Mouse (Mus musculus): ENCODE results near the gene Zmiz1.

DNA sequence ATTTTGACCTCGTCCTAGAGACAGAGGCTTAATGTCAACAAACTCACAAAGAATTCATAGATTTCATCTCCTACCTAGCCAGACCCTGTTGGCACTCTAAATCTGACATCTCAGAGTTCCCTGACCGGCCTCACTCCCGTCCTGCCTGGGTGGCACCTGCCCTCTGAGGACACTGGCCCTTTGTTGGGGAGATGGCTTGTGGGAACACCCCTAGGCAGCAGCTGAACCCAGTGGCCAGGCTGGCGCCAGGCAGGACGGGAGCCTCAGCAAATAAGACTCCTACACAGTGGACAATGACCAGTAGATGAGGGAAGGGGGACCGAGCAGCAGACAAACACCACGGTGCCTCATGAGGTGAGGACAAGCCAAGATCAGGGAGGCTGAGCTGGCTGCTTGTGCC is 220.6 kb downstream of the Zmiz1 start:
- TF ChIP-seq CTCF (IDR thresholded peaks at IDR 0.05; ENCODE audit: low read depth, low read length) (no peak), GATA1 (IDR thresholded peaks at IDR 0.05; ENCODE audit: borderline replicate concordance, low read length) (no peak), GATA2 (IDR thresholded peaks at IDR 0.05; ENCODE audit: borderline replicate concordance, low read depth, low read length) (no peak)

All from G1E (cell line).